8 mouse cellular contexts compared by ENCODE assay signal in the genomic region with DNA sequence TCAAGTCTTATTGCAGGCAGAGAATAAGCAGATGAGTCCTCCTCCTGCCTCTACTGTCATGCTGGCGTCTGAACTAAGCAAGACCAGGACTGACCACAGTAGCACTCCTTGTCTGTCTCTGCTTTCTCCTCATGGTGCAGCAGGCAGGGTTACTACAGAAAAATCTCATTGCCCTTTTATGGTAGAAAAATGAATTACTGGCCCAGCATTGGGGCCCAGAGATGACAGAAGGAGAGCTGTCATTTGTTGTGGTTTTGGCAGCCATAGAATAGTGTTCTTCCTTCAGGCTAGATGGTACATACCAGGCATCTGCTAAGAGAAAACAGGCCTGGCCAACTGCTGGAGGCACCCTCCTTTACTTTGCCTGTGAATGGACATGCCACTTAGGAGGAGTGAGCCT. TPM values are rescaled to one million over a fixed set of nuclear protein-coding genes. Genes with fewer than 3 reads are reported as not detected.
A peak's percentile ranks its signal among the peaks of the same experiment; 100 is the strongest.
DNase-seq lines count a peak whose midpoint lies in the region; ATAC-seq and TF ChIP-seq lines count a peak whose summit lies in the region.

No protein-coding gene starts in this region.

- no peak for DNase-seq in left cerebral cortex, adult 2 months (ENCODE audit: extremely low spot score in 1 of 2, low spot score in 2 of 2)
- no peak for DNase-seq in left cerebral cortex, postnatal 14 days (ENCODE audit: low spot score in 2 of 2)
- DNase-seq in spleen, postnatal 36 days (ENCODE audit: low spot score in 2 of 2) = no peak
- DNase-seq in thymus, postnatal 4 days = no peak

- no peak for TF ChIP-seq CTCF in left cerebral cortex, adult 2 months (IDR thresholded peaks at IDR 0.05)
- TF ChIP-seq CTCF in bone marrow macrophage, adult 2 months (IDR thresholded peaks at IDR 0.05; ENCODE audit: low read depth, low read length) = no peak

- 0 out of 2 replicates have a peak overlapping the region, but pooled peaks have one; percentile 7 for H3K9ac ChIP-seq in forebrain, embryonic 15.5 days (replicated peaks)
- no peak overlapping the region for H3K9ac ChIP-seq in forebrain, embryonic 12.5 days
- H3K9ac ChIP-seq in midbrain, embryonic 16.5 days (ENCODE audit: low read depth, low read length) = no peak overlapping the region

- H3K27ac ChIP-seq in forebrain, embryonic 15.5 days (replicated peaks) = peak overlapping the region; percentile 49
- no peak overlapping the region for H3K27ac ChIP-seq in forebrain, embryonic 12.5 days
- peak overlapping the region; percentile 2; the same call in 1 of the 2 replicates for H3K27ac ChIP-seq in left cerebral cortex, adult 2 months
- H3K27ac ChIP-seq in bone marrow macrophage, adult 2 months (ENCODE audit: insufficient read depth, low read depth, low read length) = peak overlapping the region; percentile 99
- peak overlapping the region; percentile 44; the same call in 1 of the 2 replicates for H3K27ac ChIP-seq in midbrain, embryonic 16.5 days (ENCODE audit: low read length)

- TF ChIP-seq POLR2A in bone marrow macrophage, adult 2 months (IDR thresholded peaks at IDR 0.05; ENCODE audit: borderline replicate concordance, low read depth, low read length) = no peak

- 94% methylated on average over 1 of the region's 1 CpGs for WGBS in forebrain, embryonic 15.5 days
- WGBS in forebrain, embryonic 12.5 days = 91% methylated on average over 1 of the region's 1 CpGs
- 82% methylated on average over 1 of the region's 1 CpGs for WGBS in midbrain, embryonic 16.5 days

- H3K4me3 ChIP-seq in forebrain, embryonic 15.5 days = no peak overlapping the region
- no peak overlapping the region for H3K4me3 ChIP-seq in forebrain, embryonic 12.5 days (replicated peaks)
- H3K4me3 ChIP-seq in left cerebral cortex, adult 2 months = no peak overlapping the region
- H3K4me3 ChIP-seq in bone marrow macrophage, adult 2 months (ENCODE audit: insufficient read depth, low read length) = no peak overlapping the region
- no peak overlapping the region for H3K4me3 ChIP-seq in midbrain, embryonic 16.5 days (ENCODE audit: low read depth, low read length)

- H3K36me3 ChIP-seq in forebrain, embryonic 15.5 days = no peaks in the 10 kb centered on the region; the same call in 1 of the 2 replicates
- H3K36me3 ChIP-seq in forebrain, embryonic 12.5 days (replicated peaks) = peaks cover 28% of the 10 kb centered on the region
- no peaks in the 10 kb centered on the region for H3K36me3 ChIP-seq in midbrain, embryonic 16.5 days (ENCODE audit: control insufficient read depth, insufficient read depth, low read length)

- intact Hi-C loops in left cerebral cortex, adult 2 months (cut with DNase I) = no loop called here
- intact Hi-C loops in left cerebral cortex, postnatal 14 days (cut with DNase I) = no loop called here

- no peak overlapping the region for H3K4me2 ChIP-seq in forebrain, embryonic 15.5 days (replicated peaks)
- H3K4me2 ChIP-seq in forebrain, embryonic 12.5 days = no peak overlapping the region
- no peak overlapping the region for H3K4me2 ChIP-seq in midbrain, embryonic 16.5 days (ENCODE audit: low read length)

- no peaks in the 10 kb centered on the region for H3K9me3 ChIP-seq in forebrain, embryonic 15.5 days
- no peaks in the 10 kb centered on the region for H3K9me3 ChIP-seq in forebrain, embryonic 12.5 days
- no peaks in the 10 kb centered on the region for H3K9me3 ChIP-seq in midbrain, embryonic 16.5 days (replicated peaks; ENCODE audit: control insufficient read depth, low read length, poor library complexity, severe bottlenecking)

- H3K27me3 ChIP-seq in forebrain, embryonic 15.5 days = no peaks in the 10 kb centered on the region
- H3K27me3 ChIP-seq in forebrain, embryonic 12.5 days = no peaks in the 10 kb centered on the region
- no peaks in the 10 kb centered on the region for H3K27me3 ChIP-seq in midbrain, embryonic 16.5 days (ENCODE audit: control insufficient read depth, insufficient read depth, low read depth, low read length)

- ATAC-seq in forebrain, embryonic 15.5 days (replicated peaks) = no peak
- no peak for ATAC-seq in forebrain, embryonic 12.5 days (ENCODE audit: low FRiP score)
- ATAC-seq in midbrain, embryonic 16.5 days = no peak

- H3K4me1 ChIP-seq in forebrain, embryonic 15.5 days = peaks cover 24% of the 10 kb centered on the region
- H3K4me1 ChIP-seq in forebrain, embryonic 12.5 days = peaks cover 32% of the 10 kb centered on the region; the same call in 1 of the 2 replicates
- H3K4me1 ChIP-seq in bone marrow macrophage, adult 2 months (ENCODE audit: control insufficient read depth, insufficient read depth, low read length) = peaks cover 75% of the 10 kb centered on the region
- peaks cover 24% of the 10 kb centered on the region for H3K4me1 ChIP-seq in midbrain, embryonic 16.5 days (ENCODE audit: control insufficient read depth, insufficient read depth, low read length)

RNA-seq across cellular contexts. Expression of gene Rnf216, which starts 55.0 kb away (rescaled TPM):
- 36.2 and 37.3 TPM in 2 replicates for polyA plus RNA-seq in forebrain, embryonic 15.5 days (2015; fragmentation: Nextera tagmentation; extraction: Ambion mirVana)
- 52.3 and 54.8 TPM in 2 replicates for polyA plus RNA-seq in forebrain, embryonic 12.5 days (2016; fragmentation: Nextera tagmentation; extraction: Ambion mirVana)
- 10 to 100 TPM; 40.7 to 47.8 TPM for total RNA-seq in left cerebral cortex, adult 2 months (2021)
- 10 to 100 TPM; 38.8 to 41.0 TPM for total RNA-seq in left cerebral cortex, postnatal 14 days (2021)
- polyA plus RNA-seq in bone marrow macrophage, adult 2 months (2012; ENCODE audit: insufficient read depth, insufficient read length, missing spikeins) = 33.7 and 38.8 TPM in 2 replicates
- polyA plus RNA-seq in midbrain, embryonic 16.5 days (2015; fragmentation: Nextera tagmentation; extraction: Ambion mirVana) = 28.9 and 34.4 TPM in 2 replicates
